22 mouse cellular contexts compared by ENCODE assay signal in the genomic region with DNA sequence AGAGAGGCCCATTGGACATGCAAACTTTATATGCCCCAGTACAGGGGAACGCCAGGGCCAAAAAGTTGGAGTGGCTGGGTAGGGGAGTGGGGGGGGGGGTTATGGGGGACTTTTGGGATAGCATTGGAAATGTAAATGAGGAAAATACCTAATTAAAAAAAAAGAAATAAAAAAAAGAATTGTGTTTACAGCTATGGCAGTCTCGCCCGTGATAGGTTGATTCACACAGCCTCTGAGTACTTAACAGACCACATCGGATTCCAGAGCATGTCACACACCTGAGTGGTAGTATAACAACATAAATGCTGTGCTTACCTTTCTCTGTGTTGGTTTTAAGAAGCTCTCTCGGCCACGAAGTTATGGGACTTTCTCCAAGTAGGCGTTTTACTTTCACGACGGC. TPM values are rescaled to one million over a fixed set of nuclear protein-coding genes. Genes with fewer than 3 reads are reported as not detected.
DNase-seq lines count a peak whose midpoint lies in the region; ATAC-seq and TF ChIP-seq lines count a peak whose summit lies in the region.
"Not testable (repeated sequence)": the region's sequence is repeated elsewhere in the genome, so short reads cannot be mapped to it uniquely, and the experiment has no call there.
"Had no signal": no experiment of that assay in that cellular context is flagged by ENCODE, and none has a peak within 500 bp of the region (broad histone marks: within the 10 kb centered on the region; RNA-seq: fewer than 3 reads in every experiment).

A gene (plus strand): TSS at position 301 of the 400 bp plus-strand sequence.

- not testable (repeated sequence) for TF ChIP-seq POLR2A in CH12.LX (IDR thresholded peaks at IDR 0.05; ENCODE audit: low read depth, low read length)

- not testable (repeated sequence) for H3K27ac ChIP-seq in CH12.LX (ENCODE audit: insufficient read depth, low read depth); lung, embryonic 14.5 days (ENCODE audit: low read depth); lung, embryonic 15.5 days; lung, embryonic 16.5 days (ENCODE audit: low read length); lung, postnatal 0 days (ENCODE audit: low read length)
- H3K27ac ChIP-seq in midbrain, embryonic 16.5 days (ENCODE audit: low read length) = peak within 1 kb of the TSS; percentile 28; the same call in 1 of the 2 replicates

- H3K9me3 ChIP-seq in CH12.LX (replicated peaks; ENCODE audit: low read length); lung, embryonic 14.5 days (ENCODE audit: low read depth, low read length); lung, embryonic 15.5 days; lung, embryonic 16.5 days (ENCODE audit: control insufficient read depth, low read length); lung, postnatal 0 days (ENCODE audit: low read length); midbrain, embryonic 16.5 days (replicated peaks; ENCODE audit: control insufficient read depth, low read length, poor library complexity, severe bottlenecking): not testable (repeated sequence)

- DNase-seq in CH12.LX (ENCODE audit: extremely low read depth); lung, embryonic 14.5 days; lung, postnatal 0 days (ENCODE audit: low spot score): not testable (repeated sequence)
- DNase-seq in NIH3T3 (ENCODE audit: low read depth) = peak; percentile 3

- ATAC-seq in lung, embryonic 14.5 days (ENCODE audit: insufficient read depth); lung, embryonic 15.5 days (ENCODE audit: borderline replicate concordance, extremely low read depth, low FRiP score, low TSS enrichment); lung, embryonic 16.5 days (ENCODE audit: low read depth); lung, postnatal 0 days; midbrain, embryonic 16.5 days: not testable (repeated sequence)

- not testable (repeated sequence) for H3K27me3 ChIP-seq in CH12.LX (replicated peaks); lung, embryonic 14.5 days (ENCODE audit: insufficient read depth, low read length); lung, embryonic 15.5 days; lung, embryonic 16.5 days (ENCODE audit: control insufficient read depth, insufficient read depth, low read depth, low read length); lung, postnatal 0 days (replicated peaks; ENCODE audit: insufficient read depth, low read length); midbrain, embryonic 16.5 days (ENCODE audit: control insufficient read depth, insufficient read depth, low read depth, low read length)

- not testable (repeated sequence) for H3K4me1 ChIP-seq in CH12.LX (ENCODE audit: control insufficient read depth in 1 of 2, insufficient read depth in 2 of 2); lung, embryonic 14.5 days (ENCODE audit: insufficient read depth); lung, embryonic 15.5 days; lung, embryonic 16.5 days (replicated peaks; ENCODE audit: control insufficient read depth, insufficient read depth, low read length); lung, postnatal 0 days (ENCODE audit: insufficient read depth, low read depth, low read length); midbrain, embryonic 16.5 days (ENCODE audit: control insufficient read depth, insufficient read depth, low read length)

- H3K79me2 ChIP-seq in CH12.LX (replicated peaks; ENCODE audit: control insufficient read depth, extremely low read depth, insufficient read depth, poor library complexity, severe bottlenecking) = not testable (repeated sequence)

- TF ChIP-seq RAD21 in CH12.LX (IDR thresholded peaks at IDR 0.05; ENCODE audit: low read depth, low read length) = not testable (repeated sequence)

- 46% methylated on average over 9 of the region's 9 CpGs for WGBS in lung, embryonic 14.5 days
- whole genome bisulfite sequencing in lung, embryonic 15.5 days = 54% methylated on average over 9 of the region's 9 CpGs
- 46% methylated on average over 9 of the region's 9 CpGs for WGBS in lung, embryonic 16.5 days
- 44% methylated on average over 9 of the region's 9 CpGs for WGBS in lung, postnatal 0 days
- WGBS in midbrain, embryonic 16.5 days = 76% methylated on average over 9 of the region's 9 CpGs

- dilution Hi-C loops in CH12.LX (cut with MboI; ENCODE audit: extremely low pct_ligation_motif_present, extremely low pct_unique_long_range_greater_than_20kb, low sequenced_read_pairs) = not testable (repeated sequence)

- in situ Hi-C loops in CH12.LX (cut with MboI; ENCODE audit: low pct_ligation_motif_present, low pct_unique_long_range_greater_than_20kb, low sequenced_read_pairs) = not testable (repeated sequence)

- TF ChIP-seq EP300 in CH12.LX (IDR thresholded peaks at IDR 0.05; ENCODE audit: low read length); lung, postnatal 0 days (IDR thresholded peaks at IDR 0.05): not testable (repeated sequence)

- peak within 1 kb of the TSS; percentile 71 for H3K4me2 ChIP-seq in CH12.LX (ENCODE audit: insufficient read depth, low read depth, poor library complexity, severe bottlenecking)
- H3K4me2 ChIP-seq in lung, embryonic 14.5 days = peak within 1 kb of the TSS; percentile 20; the same call in 1 of the 2 replicates
- H3K4me2 ChIP-seq in lung, embryonic 15.5 days = peak within 1 kb of the TSS; percentile 26
- H3K4me2 ChIP-seq in lung, embryonic 16.5 days (ENCODE audit: low read depth, low read length) = peak within 1 kb of the TSS; percentile 41
- H3K4me2 ChIP-seq in lung, postnatal 0 days (replicated peaks; ENCODE audit: low read depth, low read length) = peak within 1 kb of the TSS; percentile 29; the same call in 1 of the 2 replicates
- not testable (repeated sequence) for H3K4me2 ChIP-seq in midbrain, embryonic 16.5 days (ENCODE audit: low read length)

- H3K36me3 ChIP-seq in CH12.LX (replicated peaks in 1 of 2; ENCODE audit: control insufficient read depth in 1 of 2, insufficient read depth in 1 of 2, low read length in 1 of 2); lung, embryonic 14.5 days (ENCODE audit: insufficient read depth); lung, embryonic 15.5 days; lung, embryonic 16.5 days (ENCODE audit: control insufficient read depth, insufficient read depth, low read length); lung, postnatal 0 days (ENCODE audit: insufficient read depth, low read length); midbrain, embryonic 16.5 days (ENCODE audit: control insufficient read depth, insufficient read depth, low read length): not testable (repeated sequence)

- H3K4me3 ChIP-seq in CH12.LX (replicated peaks in 1 of 3; ENCODE audit: low read depth in 2 of 3, low read length in 2 of 3, poor library complexity in 1 of 3); lung, embryonic 14.5 days (ENCODE audit: low read depth, low read length); lung, embryonic 15.5 days; lung, postnatal 0 days (ENCODE audit: low read depth, low read length); midbrain, embryonic 16.5 days (ENCODE audit: low read depth, low read length): not testable (repeated sequence)
- H3K4me3 ChIP-seq in lung, embryonic 16.5 days (ENCODE audit: low read length) = peak within 1 kb of the TSS; percentile 12; the same call in 1 of the 2 replicates

- H3K9ac ChIP-seq in CH12.LX (ENCODE audit: insufficient read depth, low read depth); lung, embryonic 14.5 days; lung, embryonic 15.5 days; lung, embryonic 16.5 days (ENCODE audit: low read length); lung, postnatal 0 days (replicated peaks; ENCODE audit: low read depth); midbrain, embryonic 16.5 days (ENCODE audit: low read depth, low read length): not testable (repeated sequence)

- not testable (repeated sequence) for TF ChIP-seq CTCF in CH12.LX (conservative IDR thresholded peaks at IDR 0.05 in 1 of 2, IDR thresholded peaks at IDR 0.05 in 1 of 2; ENCODE audit: low read depth in 2 of 2, low read length in 2 of 2); lung, embryonic 14.5 days (IDR thresholded peaks at IDR 0.05; ENCODE audit: low read depth); lung, postnatal 0 days (IDR thresholded peaks at IDR 0.05)

RNA-seq across cellular contexts. Expression of the gene that starts here (rescaled TPM):
- not detected in 2 replicates for total RNA-seq in CH12.LX (2012; rRNA removed)
- not detected in 2 replicates for total RNA-seq in CH12.LX (2014; rRNA removed)
- not detected in 2 replicates for polyA plus RNA-seq in CH12.LX (2012; ENCODE audit: insufficient read length, low read depth)
- not detected in 2 replicates for polyA plus RNA-seq in lung, embryonic 14.5 days (2014; fragmentation: Nextera tagmentation; extraction: Ambion mirVana)
- not detected in 2 replicates for polyA plus RNA-seq in lung, embryonic 15.5 days (2015; fragmentation: Nextera tagmentation; extraction: Ambion mirVana)
- polyA plus RNA-seq in lung, embryonic 16.5 days (2015; fragmentation: Nextera tagmentation; extraction: Ambion mirVana) = not detected in 2 replicates
- polyA plus RNA-seq in lung, postnatal 0 days (2015; fragmentation: Nextera tagmentation; extraction: Ambion mirVana) = 0.19 TPM in 1 of 2 replicates, not detected in the other
- 0.24 and 0.45 TPM in 2 replicates for polyA plus RNA-seq in midbrain, embryonic 16.5 days (2015; fragmentation: Nextera tagmentation; extraction: Ambion mirVana)
- total RNA-seq: adrenal gland, adult 18-20 months; adrenal gland, adult 2 months; adrenal gland, adult 8-10 months; adrenal gland, postnatal 10 days; adrenal gland, postnatal 14 days; adrenal gland, postnatal 25 days; adrenal gland, postnatal 36 days; adrenal gland, postnatal 4 days; ES-E14; G1E; MEL had no signal
- polyA plus RNA-seq: activated CD4-positive, CD25-positive, alpha-beta regulatory T cell, adult 4 months; adrenal gland, adult 2 months; C2C12; CD4-positive, CD25-positive, alpha-beta regulatory T cell, adult 4 months; G1E; Patski had no signal
